Mouse (Mus musculus): ENCODE measurements around the gene 2310061N02Rik. TPM values are rescaled to one million over a fixed set of nuclear protein-coding genes. Genes with fewer than 3 reads are reported as not detected.
"Not testable (repeated sequence)": the region's sequence is repeated elsewhere in the genome, so short reads cannot be mapped to it uniquely, and the experiment has no call there.

2310061N02Rik gene
- not detected in 2 replicates for polyA plus RNA-seq (2012)

DNA sequence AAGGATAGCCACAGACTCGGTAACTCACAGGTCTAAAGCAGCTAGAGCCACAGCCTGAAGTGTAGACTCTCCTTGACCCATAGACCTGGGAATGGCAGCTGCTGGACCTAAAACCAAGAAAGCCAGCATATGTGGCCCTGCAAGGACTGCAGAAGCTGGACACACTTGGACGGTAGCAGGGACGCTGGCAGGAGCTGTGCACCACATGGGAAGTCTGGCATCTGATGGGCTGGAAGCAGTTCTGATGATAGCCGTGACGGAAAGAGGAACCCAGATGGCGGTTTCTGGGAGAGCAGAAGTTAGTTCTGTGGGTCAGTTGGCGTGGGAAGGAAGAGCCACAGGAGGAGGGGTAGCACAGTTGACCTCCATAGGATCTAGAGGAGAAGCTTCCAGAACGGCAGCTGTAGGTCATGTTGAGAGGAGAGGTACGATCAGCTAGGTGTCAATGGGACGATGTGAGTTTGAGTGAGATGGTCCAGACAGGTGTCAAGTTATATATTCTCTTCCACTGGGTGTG, at the start of gene 2310061N02Rik:
Gene 2310061N02Rik (minus strand): TSS at position 467 of the 517 bp plus-strand sequence.
- TF ChIP-seq GATA1 (IDR thresholded peaks at IDR 0.05; ENCODE audit: low read length): no peak

DNA sequence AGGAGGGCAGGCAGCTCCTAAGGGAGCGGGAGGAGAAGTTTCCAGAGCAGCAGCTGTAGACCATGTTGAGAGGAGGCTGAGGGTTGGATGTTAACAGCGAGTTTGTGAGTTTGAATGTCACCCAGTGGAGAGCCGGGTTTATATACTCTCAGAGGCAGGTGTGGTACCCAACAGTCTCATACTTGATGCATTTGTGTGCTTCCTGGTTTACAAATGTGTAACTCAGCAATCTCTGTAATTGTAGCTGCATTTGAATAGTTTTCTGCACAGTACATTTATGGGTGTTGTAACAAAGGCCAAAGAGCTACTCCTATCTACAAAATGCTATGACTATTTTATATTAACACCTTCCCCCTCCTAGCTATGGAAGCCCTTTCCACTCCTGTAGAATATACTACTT, 43.8 kb upstream of the 2310061N02Rik start, which contains the start of gene Krtap13:
Gene Krtap13 (minus strand): TSS at position 101 of the 400 bp plus-strand sequence.
- not testable (repeated sequence) for TF ChIP-seq GATA1 (IDR thresholded peaks at IDR 0.05; ENCODE audit: low read length)

DNA sequence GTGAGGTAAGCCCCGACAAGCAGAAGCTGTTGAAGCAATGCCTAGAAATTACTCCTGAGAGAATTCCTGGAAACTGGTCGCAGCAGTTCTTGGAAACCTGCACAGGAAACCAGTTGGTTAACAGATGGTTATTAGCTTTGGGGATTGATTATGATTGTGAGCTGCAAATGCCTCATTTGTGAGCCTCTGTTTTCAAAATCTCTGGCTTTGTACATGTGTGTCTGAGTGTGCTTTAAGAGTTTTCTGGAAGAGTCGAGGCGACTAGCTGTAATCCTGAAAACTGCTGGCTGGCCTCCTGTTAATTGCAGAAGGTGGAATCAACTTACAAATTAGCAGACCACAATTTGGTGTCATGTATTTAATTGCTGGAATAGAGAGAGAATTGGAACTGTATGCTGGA, 40.2 kb upstream of the 2310061N02Rik start:
- TF ChIP-seq GATA1 (IDR thresholded peaks at IDR 0.05; ENCODE audit: low read length): no peak

DNA sequence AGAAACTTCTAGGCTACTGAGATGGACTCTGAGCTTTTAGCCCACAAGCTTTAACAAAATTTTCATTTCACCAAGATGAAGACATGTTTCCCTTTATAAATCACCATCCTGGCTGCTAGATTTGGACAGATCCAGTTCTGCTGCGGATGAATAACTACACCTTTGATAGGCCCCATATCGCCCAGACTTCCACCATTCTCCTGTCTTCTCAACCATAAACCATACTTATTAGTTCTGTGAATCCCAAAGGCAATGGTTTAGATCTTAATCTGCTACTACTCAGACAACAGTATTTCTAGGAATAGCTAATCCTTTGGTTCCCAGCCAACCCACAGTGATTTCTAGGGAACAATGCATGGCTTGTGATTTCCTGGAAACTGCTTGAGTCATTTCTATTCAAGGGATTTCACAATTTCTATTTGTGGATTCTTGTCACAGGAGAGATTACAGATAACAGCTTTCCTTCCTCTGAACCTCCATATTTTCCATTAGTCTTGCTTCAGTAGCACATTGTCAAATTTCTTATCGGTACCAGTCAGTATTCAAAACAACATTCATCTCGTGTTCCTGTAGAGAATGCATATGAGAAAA, 37.1 kb upstream of the 2310061N02Rik start:
- no peak for TF ChIP-seq GATA1 (IDR thresholded peaks at IDR 0.05; ENCODE audit: low read length)

DNA sequence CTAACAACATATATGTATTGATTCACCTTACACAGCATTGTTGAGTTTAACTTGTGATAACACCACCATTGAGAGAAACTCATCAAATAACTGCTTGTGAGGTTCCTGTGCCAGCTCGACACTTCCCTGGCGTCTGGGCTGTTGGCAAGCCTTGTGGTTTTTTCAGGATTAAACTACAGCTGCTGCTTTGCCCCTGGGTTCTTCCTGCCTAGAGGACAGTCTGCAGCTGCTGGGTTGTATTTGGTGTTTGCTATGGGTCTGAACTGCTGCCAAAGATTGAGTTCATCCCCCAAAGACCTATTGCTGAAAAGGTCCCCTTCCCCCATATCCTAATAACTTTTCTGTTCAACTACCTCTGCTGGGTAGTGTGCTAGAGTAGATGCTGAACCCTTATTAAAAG, 27.6 kb upstream of the 2310061N02Rik start:
- TF ChIP-seq GATA1 (IDR thresholded peaks at IDR 0.05; ENCODE audit: low read length): no peak

DNA sequence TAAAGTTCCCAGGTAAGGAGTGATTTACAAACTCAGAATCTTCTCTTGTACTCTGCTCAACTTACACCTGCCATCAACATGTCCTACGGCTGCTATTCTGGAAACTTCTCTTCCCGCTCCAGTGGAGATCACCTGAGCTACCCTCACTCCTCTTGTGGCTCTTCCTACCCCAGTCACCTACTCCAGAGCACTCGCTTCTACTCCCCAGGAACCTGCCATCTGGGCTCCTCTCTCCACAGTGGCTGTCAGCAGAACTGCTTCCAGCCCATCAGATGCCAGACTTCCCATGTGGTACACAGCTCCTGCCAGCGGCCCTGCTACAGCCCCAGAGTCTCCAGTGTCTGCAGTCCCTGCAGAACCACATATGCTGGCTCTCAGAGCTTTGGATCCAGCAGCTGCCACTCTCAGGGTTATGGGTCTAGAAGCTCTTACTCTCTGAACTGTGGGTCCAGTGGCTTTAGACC, 21.1 kb upstream of the 2310061N02Rik start, which contains the start of gene Krtap13-1:
Gene Krtap13-1 (plus strand): TSS at position 51 of the 464 bp plus-strand sequence.
- TF ChIP-seq GATA1 (IDR thresholded peaks at IDR 0.05; ENCODE audit: low read length): no peak

DNA sequence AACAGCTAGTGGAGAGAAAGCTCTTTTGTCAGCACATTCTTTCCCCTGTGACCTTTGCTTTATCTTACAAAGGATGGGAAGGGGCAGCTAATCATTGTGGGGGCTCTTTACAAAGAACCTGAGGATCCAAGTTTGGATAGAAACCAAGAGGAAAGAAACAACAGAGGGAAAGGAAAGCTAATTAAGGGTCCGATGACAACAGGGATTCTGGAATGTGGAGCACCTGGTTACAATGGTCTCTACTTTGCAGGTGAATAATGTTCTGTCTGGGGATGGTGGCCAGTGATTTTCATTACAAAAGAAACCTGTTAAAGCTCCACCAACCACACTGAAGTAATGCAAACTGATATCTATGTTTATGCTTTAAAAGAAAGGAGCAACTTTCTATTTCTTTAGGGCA, 12.3 kb upstream of the 2310061N02Rik start:
- no peak for TF ChIP-seq GATA1 (IDR thresholded peaks at IDR 0.05; ENCODE audit: low read length)

DNA sequence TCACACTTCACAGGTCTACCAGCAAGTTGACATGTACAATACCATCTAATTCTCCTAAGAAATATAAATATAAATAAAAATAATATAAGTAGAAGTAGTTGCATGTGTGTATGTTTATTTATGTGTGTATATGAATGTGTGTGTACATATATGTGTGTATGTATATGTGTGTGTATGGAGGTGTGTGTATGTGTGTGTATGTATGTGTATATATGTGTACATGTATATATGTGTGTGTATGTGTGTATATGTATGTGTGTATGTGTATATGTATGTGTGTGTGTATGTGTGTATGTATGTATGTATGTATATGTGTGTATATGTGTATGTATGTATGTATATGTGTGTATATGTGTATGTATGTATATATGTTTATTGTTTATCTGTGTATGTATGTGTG, 8.8 kb upstream of the 2310061N02Rik start:
- TF ChIP-seq GATA1 (IDR thresholded peaks at IDR 0.05; ENCODE audit: low read length): no peak

DNA sequence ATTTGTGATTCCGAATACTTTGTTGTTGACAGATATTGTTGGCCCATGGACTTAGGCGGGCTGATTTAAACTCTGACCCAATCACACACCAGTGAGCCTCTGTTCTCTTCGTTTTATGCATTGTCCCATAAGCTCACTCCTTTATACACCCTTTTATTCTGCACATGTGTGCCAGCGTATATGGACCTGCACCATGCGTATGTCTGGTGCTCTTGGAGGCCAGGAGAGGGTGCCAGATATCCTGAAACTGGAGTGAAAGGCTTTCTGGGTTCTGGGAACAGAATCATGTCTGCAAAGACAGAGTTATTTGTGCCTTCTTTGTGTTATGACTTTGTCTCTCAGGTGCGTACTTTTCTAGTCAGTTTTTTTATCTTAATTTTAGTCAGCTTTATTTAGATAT, 3.5 kb upstream of the 2310061N02Rik start:
- no peak for TF ChIP-seq GATA1 (IDR thresholded peaks at IDR 0.05; ENCODE audit: low read length)

DNA sequence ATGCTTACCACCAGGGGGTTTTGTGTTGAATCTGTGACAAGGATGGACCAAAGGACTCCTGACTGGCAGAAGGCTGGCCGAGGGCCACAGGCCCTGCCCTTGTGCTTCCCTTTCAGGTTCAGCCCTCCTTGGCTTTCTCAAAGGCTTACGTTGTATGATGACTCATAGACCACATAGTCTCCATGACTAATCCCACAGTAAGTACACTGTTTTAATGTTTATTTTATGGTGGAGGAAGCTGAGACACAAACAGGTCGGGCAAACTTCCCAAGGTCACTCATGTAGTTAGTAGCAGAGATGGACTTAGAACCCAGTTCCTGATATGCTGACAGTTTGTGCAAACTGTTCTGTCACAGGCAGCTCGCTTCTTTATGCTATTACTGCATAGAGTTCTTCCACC, 3.0 kb upstream of the 2310061N02Rik start:
- TF ChIP-seq GATA1 (IDR thresholded peaks at IDR 0.05; ENCODE audit: low read length): no peak

DNA sequence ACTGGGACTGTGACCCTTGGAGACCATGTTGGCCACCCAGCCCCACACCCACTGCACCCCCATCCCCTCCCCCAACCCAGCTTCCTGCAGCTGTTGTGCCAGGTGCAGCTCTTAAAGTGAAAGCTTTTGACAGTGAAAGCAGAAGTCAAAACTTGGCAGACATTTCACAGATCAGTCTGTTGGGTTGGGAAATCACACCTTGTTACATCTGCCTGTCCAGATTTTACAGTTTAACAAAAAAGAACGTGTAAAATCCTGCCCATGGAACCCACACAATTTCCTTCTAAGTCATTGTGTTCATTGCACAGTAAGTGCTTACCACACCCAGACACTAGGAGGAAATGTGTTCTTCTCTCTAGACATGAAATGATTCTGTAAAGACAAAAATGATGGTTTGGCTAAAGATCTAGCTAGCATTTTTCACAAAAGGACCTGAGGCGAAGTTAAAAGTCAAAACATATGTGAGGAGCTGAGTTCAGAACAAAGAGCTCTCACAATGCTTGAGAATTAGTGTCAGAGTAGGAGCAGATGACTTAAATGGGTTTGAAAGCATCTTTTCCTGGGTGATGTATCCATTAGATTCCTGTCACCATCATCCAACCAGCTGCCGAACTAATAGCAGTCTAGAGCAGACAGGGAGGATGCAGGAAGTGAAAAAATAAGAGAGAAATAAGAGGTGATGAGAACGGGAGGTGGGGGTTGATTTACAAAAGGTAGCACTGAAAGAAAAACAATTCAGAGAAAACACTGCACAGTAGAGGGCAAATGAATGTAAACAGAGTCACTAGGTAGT, 6.5 kb downstream of the 2310061N02Rik start:
- no peak for TF ChIP-seq GATA1 (IDR thresholded peaks at IDR 0.05; ENCODE audit: low read length)

DNA sequence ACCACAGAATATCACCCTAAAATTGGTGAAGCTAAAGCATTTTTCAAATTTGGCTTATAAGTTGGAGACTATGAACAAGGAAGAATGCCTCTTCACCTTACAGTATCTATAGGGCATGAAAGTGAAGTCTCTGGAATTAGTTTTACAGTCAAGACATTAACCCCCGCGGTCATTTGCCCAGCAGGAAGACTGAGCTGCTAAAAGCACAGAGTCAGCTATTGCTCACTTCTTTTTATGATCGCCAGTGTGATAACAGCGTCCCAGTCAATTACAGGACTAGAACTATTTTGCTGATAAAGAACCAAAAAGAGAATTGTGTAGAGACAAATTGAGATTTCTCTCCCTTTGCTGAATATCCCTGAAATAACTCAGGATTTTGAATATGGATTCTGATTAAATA, 11.5 kb downstream of the 2310061N02Rik start:
- TF ChIP-seq GATA1 (IDR thresholded peaks at IDR 0.05; ENCODE audit: low read length): no peak

DNA sequence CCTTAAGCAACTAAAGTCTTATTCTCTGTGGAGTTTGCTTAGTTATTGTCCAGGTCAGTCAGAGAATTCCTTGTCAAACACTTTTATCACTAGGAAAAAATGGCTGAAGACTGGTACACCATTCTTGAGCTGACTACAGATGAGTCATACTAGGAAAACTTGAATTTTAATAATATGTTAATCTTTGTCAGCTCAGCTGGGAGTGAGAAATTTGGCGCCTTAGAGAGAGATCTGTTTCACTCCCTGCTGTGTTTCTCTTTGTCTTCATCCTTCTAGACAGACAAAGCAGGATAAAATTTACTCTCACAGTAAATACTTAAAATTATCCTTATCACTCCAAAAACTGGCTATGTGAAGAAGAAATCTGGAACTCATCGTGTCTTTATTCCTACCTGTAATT, 26.5 kb downstream of the 2310061N02Rik start:
- TF ChIP-seq GATA1 (IDR thresholded peaks at IDR 0.05; ENCODE audit: low read length): no peak

DNA sequence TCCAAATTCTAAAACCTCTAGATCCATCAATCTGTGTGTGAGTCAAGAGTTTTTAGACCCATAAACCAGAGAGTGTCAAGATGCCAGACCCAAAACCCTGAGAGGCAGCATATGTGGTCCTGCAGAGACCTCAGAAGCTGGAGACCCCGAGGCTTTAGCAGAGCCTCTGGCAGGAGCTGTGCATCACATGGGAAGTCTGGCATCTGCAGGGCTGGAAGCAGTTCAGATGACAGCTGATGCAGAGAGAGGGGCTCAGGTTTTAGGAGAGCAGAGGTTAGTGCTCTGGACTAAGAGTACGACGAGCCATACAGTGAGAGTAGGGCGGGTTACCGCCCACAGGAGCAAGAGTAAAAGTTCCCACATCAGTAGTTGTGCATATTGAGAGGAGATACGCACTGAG, 28.7 kb downstream of the 2310061N02Rik start:
- TF ChIP-seq GATA1 (IDR thresholded peaks at IDR 0.05; ENCODE audit: low read length): no peak

DNA sequence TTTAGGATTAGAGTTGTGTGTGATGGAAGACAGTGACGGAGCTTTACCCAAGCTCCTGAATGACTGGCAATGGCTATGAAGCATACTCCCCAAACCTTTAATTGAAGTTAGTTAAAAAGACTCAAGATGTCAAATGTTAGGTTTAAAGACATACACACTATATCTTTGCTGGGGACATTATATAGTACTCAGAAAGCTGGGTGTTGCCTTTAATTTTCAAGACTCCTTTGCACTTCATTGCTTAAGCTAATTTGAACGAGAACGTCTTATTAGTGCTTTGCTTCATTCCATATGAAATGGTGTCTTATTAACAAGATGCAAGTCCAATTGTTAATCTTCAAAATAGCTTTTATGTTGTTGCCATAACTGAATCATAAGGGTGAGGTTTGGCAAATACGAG, 36.2 kb downstream of the 2310061N02Rik start, which contains the start of gene Krtap27-1:
Gene Krtap27-1 (minus strand): TSS at position 101 of the 400 bp plus-strand sequence.
- no peak for TF ChIP-seq GATA1 (IDR thresholded peaks at IDR 0.05; ENCODE audit: low read length)

DNA sequence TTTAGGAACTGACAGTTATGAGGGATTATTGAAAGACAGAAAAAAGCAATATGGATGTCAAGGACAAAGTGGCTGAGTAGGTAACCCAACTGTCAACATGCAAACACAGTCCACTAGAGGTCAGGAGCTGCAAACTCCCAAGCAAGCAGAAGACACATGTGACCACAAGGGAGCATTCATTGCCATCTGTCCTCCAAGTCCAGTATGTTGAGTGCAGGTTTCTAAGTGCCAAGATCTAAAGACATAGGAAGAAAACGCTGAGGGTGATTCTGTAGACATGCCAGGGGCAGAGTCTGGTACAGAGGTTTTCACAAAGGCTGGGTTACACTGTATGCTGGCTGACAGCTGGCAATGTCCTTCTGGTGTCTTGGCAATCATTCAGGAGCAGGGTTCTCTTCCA, 50.3 kb downstream of the 2310061N02Rik start:
- TF ChIP-seq GATA1 (IDR thresholded peaks at IDR 0.05; ENCODE audit: low read length): no peak

Other genes starting within 250 kb of the 2310061N02Rik start
- not detected in 2 replicates for gene Cldn17, start 201.0 kb downstream of the 2310061N02Rik start, polyA plus RNA-seq (2012)
- not detected in 2 replicates for gene Cldn8, start 144.8 kb downstream of the 2310061N02Rik start, polyA plus RNA-seq (2012)
- not detected in 2 replicates for gene Krtap24-1, start 95.7 kb downstream of the 2310061N02Rik start, polyA plus RNA-seq (2012)
- not detected in 2 replicates for gene 2310079G19Rik, start 80.3 kb downstream of the 2310061N02Rik start, polyA plus RNA-seq (2012)
- not detected in 2 replicates for gene Krtap26-1, start 60.2 kb downstream of the 2310061N02Rik start, polyA plus RNA-seq (2012)
- gene Krtap27-1, start 36.3 kb downstream of the 2310061N02Rik start, polyA plus RNA-seq (2012): not detected in 2 replicates
- gene Krtap13-1, start 20.9 kb upstream of the 2310061N02Rik start, polyA plus RNA-seq (2012): not detected in 2 replicates
- gene Krtap13, start 43.7 kb upstream of the 2310061N02Rik start, polyA plus RNA-seq (2012): not detected in 2 replicates
- not detected in 2 replicates for gene 2310034C09Rik, start 50.9 kb upstream of the 2310061N02Rik start, polyA plus RNA-seq (2012)
- not detected in 2 replicates for gene 2310057N15Rik, start 66.2 kb upstream of the 2310061N02Rik start, polyA plus RNA-seq (2012)
- not detected in 2 replicates for gene Gm5965, start 69.9 kb upstream of the 2310061N02Rik start, polyA plus RNA-seq (2012)
- not detected in 2 replicates for gene Gm20741, start 104.3 kb upstream of the 2310061N02Rik start, polyA plus RNA-seq (2012)
- not detected in 2 replicates for gene Krtap15, start 112.3 kb upstream of the 2310061N02Rik start, polyA plus RNA-seq (2012)
- not detected in 2 replicates for gene Krtap14, start 118.2 kb upstream of the 2310061N02Rik start, polyA plus RNA-seq (2012)
- not detected in 2 replicates for gene Krtap19-1, start 161.4 kb upstream of the 2310061N02Rik start, polyA plus RNA-seq (2012)
- gene Krtap19-2, start 166.3 kb upstream of the 2310061N02Rik start, polyA plus RNA-seq (2012): not detected in 2 replicates
- not detected in 2 replicates for gene Krtap19-3, start 170.1 kb upstream of the 2310061N02Rik start, polyA plus RNA-seq (2012)
- not detected in 2 replicates for gene Krtap19-4, start 177.1 kb upstream of the 2310061N02Rik start, polyA plus RNA-seq (2012)
- not detected in 2 replicates for gene Krtap19-5, start 188.5 kb upstream of the 2310061N02Rik start, polyA plus RNA-seq (2012)
- gene Krtap19-9b, start 224.3 kb upstream of the 2310061N02Rik start, polyA plus RNA-seq (2012): not detected in 2 replicates